Mouse (Mus musculus) mouse embryonic stem cell (cell line): ENCODE results near the gene Mgrn1.

Experiments used
- in situ Hi-C, 2 experiments: fragments of 300-500 bp; cut with MboI; formaldehyde crosslinking; loops; 1 replicate in 1 of 2; 3 replicates in 1 of 2; pipeline ENCODE4 v1.14.3; 2019 to 2020; ENCODE audit warnings: low sequenced_read_pairs in 2 of 2, low pct_unique_long_range_greater_than_20kb in 1 of 2, mixed read lengths in 1 of 2; ENCODE audit not compliant: unreplicated experiment in 1 of 2

Gene Mgrn1

DNA sequence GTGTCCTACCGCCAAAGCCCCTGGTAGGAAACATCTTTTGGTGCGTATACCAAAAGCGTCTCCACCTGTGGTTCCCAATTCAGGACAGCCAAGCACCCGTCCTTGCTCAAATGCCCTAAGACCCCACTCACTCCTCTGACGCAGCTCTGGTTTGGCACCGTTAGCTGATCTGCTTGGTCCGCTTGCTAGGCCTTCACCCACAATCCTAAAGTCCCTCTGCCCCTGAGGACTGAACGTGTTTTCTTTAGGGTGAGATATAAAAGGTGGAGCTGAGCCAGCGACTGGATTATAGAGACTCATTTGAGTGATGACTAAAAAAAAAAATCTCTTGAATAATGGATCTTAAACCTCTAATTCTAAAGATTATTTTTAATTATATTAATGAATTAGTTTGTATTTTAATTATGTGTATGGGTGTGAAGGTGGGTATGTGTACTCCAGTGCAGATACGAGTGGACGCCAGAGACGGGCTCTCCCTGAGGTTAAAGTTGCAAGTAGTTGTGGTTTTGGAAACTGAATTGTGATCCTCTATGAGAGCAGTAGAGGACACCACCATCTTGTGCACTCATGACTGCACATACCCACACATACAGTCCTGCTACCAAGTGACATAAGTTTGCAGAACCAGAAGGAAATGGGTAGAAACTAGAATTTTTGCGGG, 78.8 kb downstream of the Mgrn1 start:
- in situ Hi-C loops, result no loop called here

GRCm38 (mm10) chr16:4965392-4966129, 79.5 kb downstream of the Mgrn1 start:
- in situ Hi-C loops, result no loop called here

DNA sequence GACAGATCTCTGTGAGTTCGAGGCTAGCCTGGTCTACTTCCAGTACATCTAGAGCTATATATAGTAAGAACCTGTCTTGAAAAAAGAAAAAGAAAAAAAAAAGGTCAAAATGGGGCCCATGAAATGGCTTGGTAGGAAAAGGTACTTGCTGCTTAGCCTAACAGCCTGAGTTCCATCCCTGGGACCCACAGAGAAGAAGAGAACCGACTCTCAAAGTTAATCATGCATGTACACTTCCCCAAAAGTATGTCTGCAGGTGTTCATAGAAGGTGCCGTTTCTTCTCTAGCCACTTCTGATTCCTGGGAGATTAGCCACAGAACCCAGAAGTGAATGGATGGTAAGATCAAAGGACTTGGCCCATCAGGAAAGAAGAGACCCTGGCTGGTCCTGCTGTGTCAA, 82.4 kb downstream of the Mgrn1 start:
- in situ Hi-C loops, result no loop called here

GRCm38 (mm10) chr16:4969055-4969843, 83.2 kb downstream of the Mgrn1 start:
- in situ Hi-C loops, result no loop called here

DNA sequence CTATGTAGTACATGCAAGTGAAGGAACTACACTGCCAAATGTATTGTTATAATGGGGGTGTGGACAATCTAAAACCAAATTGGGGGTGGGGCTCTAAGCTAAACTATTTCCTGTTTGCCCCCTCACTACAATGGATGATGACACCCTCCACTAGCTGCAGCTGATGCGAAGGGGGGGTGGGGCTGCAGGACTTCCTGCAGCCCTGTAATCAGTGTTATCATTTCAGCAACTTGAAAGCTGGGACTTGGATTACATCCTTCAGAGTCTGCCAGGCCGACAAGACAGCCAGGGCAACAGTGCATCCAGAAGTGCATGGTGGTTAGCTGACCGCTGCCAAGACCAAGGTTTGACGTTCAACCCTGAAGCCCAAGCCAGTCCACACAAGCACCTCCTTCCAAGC, 85.6 kb downstream of the Mgrn1 start:
- in situ Hi-C loops, result no loop called here

DNA sequence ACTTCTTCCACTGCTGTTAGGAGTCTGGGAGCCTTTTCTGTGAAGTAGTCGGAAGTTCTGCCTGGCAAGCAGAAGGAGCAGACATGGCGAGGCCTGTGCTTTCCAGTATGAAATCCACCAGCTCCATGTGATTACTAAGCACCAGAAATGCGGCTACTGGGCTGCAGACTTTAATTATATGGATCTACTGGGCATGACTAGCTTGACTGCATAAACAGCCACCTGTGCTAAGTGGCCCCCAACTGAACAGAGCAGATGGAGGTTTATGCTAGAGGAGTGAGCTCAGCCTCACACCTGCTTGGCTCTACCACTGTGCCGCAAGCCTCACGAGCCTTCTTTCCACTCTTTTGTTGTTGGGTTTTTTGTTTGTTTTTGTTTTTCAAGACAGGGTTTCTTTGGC, 88.5 kb downstream of the Mgrn1 start:
- in situ Hi-C loops, result no loop called here

GRCm38 (mm10) chr16:4976180-4976579, 90.1 kb downstream of the Mgrn1 start:
- in situ Hi-C loops, result no loop called here

DNA sequence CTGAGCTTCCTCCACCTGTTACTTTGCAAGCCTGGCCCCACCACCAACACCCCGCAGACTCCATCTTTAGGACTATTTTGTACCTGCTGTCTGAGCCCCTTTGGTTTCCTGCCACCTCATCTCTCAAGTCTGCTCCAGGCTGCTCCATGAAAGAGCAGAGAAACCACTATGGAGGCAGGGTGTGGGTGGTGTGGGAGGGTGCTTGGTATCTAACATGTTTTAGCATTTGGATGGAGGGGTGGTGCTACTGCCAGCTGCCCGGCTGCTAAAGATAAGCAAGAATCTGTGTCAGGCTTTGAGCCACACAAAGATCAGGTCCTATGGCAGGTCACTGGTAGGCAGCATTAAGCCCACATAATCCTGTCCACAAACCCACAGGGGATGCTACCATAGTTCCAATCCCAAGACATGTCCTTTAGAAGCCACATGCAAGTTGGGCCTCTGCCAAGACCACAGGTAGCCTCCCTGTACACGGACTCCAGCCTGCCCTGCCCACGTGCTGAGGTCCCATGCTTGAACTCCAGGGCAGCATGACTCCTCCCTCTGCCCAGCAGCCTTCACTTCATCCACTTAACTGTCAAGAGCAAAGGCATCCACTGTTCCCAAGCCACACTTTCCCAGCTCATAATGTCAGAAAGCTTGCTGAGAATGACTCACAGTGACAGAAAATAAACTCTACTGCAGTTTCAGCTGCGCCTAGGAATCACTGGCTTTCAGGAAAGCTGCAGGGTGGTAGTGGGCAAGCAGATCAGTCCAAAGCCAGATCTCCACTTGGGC, 92.4 kb downstream of the Mgrn1 start:
- in situ Hi-C loops, result no loop called here

GRCm38 (mm10) chr16:4979755-4980380, 93.8 kb downstream of the Mgrn1 start:
- in situ Hi-C loops, result no loop called here

- in situ Hi-C loops, result no loop called here
These were observed 98.7 kb downstream of the Mgrn1 start for GRCm38 (mm10) chr16:4984717-4985116.
